Mouse (Mus musculus) cortical plate, adult 2 months (tissue): Measurements from ENCODE around the gene H2-Ab1. TPM values are rescaled to one million over a fixed set of nuclear protein-coding genes. Genes with fewer than 3 reads are reported as not detected.

Experiments used
- H3K27ac ChIP-seq: fragments of 200-500 bp; 2 replicates; pipeline ENCODE4 v1.5.1; 2012; ENCODE audit warnings: low read length, control low read depth, inconsistent platforms; ENCODE audit not compliant: insufficient read depth
- H3K4me1 ChIP-seq: fragments of 200-500 bp; 2 replicates; pipeline ENCODE4 v1.6.1; 2011; ENCODE audit warnings: low read length; ENCODE audit not compliant: control insufficient read depth, insufficient read depth
- H3K4me3 ChIP-seq: fragments of 200-500 bp; 2 replicates; pipeline ENCODE4 v1.5.1; 2011; ENCODE audit warnings: mild to moderate bottlenecking, low read length, control low read depth; ENCODE audit not compliant: insufficient read depth
- CTCF ChIP-seq: fragments of 200-500 bp; IDR thresholded peaks from 2 replicates; pipeline ENCODE4 v1.5.1; 2011; ENCODE audit warnings: mild to moderate bottlenecking, control low read depth, low read length; ENCODE audit not compliant: insufficient read depth; ENCODE audit errors: extremely low read depth
- POLR2A ChIP-seq: fragments of 200-500 bp; IDR thresholded peaks from 2 replicates; pipeline ENCODE4 v1.6.1; 2011; ENCODE audit warnings: mild to moderate bottlenecking, low read length, control low read depth; ENCODE audit not compliant: insufficient read depth; ENCODE audit errors: extremely low read depth
- polyA plus RNA-seq: library from polyadenylated mRNA; depleted of rRNA; stranded (reverse); fragments of >200 nt; gene quantifications from 2 replicates; pipeline ENCODE4 v1.2.3, GENCODE M21; 2012

H2-Ab1 gene
- polyA plus RNA-seq, 1 experiment = 3.6 TPM

DNA sequence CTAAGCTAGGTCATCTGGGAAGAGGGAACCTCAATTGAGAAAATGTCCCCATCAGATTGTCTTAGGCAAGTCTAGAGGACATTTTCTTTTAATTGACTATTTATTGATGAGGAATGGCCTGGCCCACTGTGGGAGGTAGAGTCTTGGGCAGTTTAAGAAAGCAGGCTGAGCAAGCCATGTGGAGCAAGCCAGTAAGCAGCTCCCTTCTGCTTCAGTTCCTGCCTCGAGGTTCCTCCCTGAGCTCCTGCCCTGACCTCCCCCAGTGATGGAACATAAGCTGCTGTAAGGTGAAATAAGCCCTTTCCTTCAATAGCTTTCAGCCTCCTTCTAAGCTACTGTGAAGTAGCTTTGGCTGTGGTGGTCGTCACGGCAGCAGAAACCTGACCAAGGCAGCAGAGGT lies 19.7 kb upstream of the H2-Ab1 start:
- H3K4me3 ChIP-seq = no peak overlapping the region
- no peaks in the 10 kb centered on the region for H3K4me1 ChIP-seq
- TF ChIP-seq POLR2A (no peak), CTCF (no peak)
- H3K27ac ChIP-seq = no peak overlapping the region

DNA sequence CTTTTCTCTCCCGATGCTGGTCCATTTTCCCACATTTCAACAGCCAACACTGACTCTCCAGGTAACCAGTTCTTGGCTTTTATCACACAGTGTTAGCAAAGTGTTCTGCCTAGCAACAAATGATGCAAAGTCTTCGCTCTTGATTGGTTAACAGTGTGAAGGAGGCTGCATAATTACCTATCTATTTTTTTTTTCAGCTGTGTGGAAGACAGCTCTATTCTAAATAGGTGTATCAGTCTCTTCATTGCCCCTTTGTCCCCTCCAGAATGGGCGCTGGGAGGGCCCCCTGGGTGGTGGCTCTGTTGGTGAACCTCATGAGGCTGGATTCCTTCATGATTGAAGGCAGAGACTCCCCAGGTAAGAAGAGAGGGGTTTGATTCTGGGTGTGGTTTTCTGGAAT lies 18.8 kb upstream of the H2-Ab1 start, which contains the start of gene H2-Ob:
H2-Ob (plus strand) TSS at position 198 of the 400 bp plus-strand sequence.
- Histone ChIP-seq H3K27ac (0 out of 2 replicates have a peak within 1 kb of the TSS, but pooled peaks have one; percentile 28), H3K4me3 (no peak within 1 kb of the TSS), H3K4me1 (no peaks in the 10 kb centered on the region)
- TF ChIP-seq CTCF (no peak), POLR2A (no peak)

DNA sequence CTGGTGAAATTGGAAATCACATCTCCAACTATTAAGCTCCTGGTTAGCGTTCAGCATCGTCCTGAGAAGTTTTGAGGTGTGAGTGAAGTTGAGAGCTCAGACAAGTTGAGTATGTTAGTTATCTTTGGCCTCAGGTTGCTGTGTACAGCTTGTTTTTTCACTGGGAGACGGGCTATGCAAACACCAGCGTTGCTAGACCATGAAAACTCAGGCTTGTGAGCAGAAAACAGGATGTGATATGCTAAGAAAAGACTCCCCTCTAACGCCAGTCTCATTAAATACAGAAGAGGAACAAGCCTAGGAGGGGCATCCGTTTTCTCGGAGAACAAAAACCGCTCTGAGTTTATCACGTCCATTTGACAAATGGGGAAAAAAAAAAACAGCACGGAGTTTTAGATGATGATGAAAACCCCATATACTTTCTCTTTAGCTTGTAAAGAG lies 17.9 kb upstream of the H2-Ab1 start:
- H3K4me3 ChIP-seq = no peak overlapping the region
- TF ChIP-seq CTCF (no peak), POLR2A (no peak)

DNA sequence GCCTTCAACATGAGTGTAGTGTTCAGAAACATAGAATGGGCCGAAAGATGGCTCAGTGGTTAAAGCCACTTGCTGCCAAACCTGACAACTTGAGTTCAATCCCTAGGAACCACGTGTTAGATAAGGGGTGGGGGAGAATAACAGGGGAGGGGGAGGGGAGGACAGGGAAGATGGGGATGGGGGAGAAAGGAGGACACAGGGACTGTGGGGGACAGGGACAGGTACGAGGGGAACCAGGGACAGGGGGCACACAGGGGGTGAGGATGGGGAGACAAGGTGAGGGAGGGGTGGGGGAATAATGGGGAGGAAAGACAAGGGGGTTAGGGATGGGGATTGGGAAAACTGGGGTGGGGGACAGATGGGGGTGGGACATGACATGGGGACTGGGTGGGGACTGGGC lies 17.1 kb upstream of the H2-Ab1 start:
- no peak overlapping the region for H3K4me3 ChIP-seq

More for the DNA sequence above, 17.9 kb upstream of the H2-Ab1 start:
- H3K27ac ChIP-seq = 0 out of 2 replicates have a peak overlapping the region, but pooled peaks have one; percentile 28
- no peaks in the 10 kb centered on the region for H3K4me1 ChIP-seq

DNA sequence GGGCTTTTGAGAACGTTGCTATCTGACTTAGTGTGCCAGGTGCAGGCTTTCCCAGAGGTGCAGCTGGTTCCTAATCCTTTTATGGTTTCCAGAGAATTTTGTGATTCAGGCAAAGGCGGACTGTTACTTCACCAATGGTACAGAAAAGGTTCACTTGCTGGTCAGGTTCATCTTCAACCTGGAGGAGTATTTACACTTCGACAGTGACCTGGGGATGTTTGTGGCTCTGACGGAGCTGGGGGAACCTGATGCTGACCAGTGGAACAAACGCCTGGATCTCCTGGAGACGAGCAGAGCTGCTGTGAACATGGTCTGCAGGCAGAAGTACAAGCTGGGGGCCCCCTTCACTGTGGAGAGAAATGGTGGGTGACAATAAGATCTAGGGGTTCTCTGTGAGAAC lies 16.6 kb upstream of the H2-Ab1 start:
- TF ChIP-seq POLR2A (no peak), CTCF (no peak)
- Histone ChIP-seq H3K27ac (no peak overlapping the region), H3K4me3 (no peak overlapping the region), H3K4me1 (no peaks in the 10 kb centered on the region)

More for the DNA sequence above, 17.1 kb upstream of the H2-Ab1 start:
- H3K27ac ChIP-seq = no peak overlapping the region
- no peak for TF ChIP-seq CTCF
- no peak for TF ChIP-seq POLR2A
- no peaks in the 10 kb centered on the region for H3K4me1 ChIP-seq

DNA sequence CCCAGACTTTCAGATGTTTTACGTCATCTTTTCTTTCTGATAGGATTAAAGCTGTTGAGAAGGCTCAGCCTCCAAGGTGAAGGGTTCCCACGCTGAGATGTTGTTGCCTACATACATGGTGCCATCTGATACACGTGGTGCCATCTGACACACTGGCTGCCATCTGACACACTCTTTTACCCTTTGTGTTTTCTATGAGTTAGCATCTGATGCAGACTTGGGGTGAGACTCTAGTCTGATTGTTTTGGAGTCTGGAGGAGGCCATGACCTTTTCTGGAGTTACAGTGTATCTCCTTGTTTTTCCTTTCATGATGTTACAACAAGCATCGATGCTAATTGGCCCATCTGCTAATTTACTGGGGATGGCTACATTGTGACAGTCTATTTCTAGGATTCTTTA lies 12.8 kb upstream of the H2-Ab1 start:
- TF ChIP-seq CTCF (no peak), POLR2A (no peak)
- H3K4me3 ChIP-seq = no peak overlapping the region
- H3K27ac ChIP-seq = no peak overlapping the region
- no peaks in the 10 kb centered on the region for H3K4me1 ChIP-seq

DNA sequence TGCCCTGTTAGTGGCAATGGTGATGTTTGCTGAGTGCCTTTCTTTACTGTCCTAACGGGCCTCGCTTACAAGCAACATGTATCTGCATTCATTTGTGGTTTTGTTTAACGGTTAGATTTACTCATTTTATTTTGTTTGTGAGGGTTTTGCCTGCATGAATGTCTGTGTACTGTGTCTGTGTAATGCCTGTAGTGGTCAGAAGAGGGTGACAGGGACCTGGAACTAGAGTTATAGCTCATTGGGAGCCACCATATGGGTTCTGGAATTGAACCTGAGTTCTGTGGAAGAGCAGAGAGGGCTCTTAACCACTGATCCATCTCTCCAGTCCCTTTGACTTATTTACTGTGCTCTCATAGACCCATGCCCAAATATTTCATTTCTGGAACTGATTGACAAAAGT lies 10.4 kb upstream of the H2-Ab1 start:
- no peak overlapping the region for H3K27ac ChIP-seq
- no peaks in the 10 kb centered on the region for H3K4me1 ChIP-seq
- TF ChIP-seq CTCF = 0 out of 2 replicates have a peak, but pooled peaks have one; percentile 19
- TF ChIP-seq POLR2A = no peak
- no peak overlapping the region for H3K4me3 ChIP-seq

DNA sequence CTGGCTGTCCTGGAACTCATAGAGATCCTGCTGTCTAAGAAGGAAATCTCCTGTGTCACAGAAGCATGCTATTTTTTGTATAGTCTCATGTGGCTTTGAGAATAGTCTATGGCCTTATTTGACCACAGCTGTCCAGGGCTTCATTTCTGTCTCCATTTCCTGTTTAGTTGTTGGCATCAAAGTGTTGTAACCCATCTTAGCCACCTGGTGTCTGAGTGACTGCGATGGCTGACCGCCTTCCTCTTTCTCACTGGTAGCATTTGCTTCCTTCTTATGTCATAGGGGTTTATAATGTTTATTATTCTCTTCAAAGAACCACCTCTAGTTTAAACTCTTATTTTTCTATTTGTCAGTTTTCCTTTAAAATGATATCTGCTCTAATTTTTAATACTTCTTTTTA lies 8.7 kb upstream of the H2-Ab1 start:
- TF ChIP-seq CTCF (no peak), POLR2A (no peak)
- no peaks in the 10 kb centered on the region for H3K4me1 ChIP-seq
- H3K4me3 ChIP-seq = no peak overlapping the region
- no peak overlapping the region for H3K27ac ChIP-seq

DNA sequence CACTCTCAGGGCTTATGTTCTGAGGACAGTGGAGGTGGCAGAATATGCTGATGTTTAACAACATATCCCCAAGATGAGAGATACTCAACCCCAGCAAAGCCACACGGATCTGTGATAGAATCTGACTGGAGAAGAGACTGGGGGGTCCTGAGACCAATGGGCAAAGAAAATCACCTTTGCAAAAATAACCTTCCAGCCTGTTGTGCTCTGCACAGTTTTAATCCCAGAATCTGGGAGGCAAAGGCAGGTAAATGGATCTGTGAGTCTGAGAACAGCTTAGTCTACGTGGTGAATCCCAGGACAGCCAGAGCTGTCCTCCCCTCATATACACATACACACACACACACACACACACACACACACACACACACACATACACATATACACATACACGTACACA lies 8.1 kb upstream of the H2-Ab1 start:
- Histone ChIP-seq H3K4me3 (no peak overlapping the region), H3K4me1 (no peaks in the 10 kb centered on the region), H3K27ac (no peak overlapping the region)
- TF ChIP-seq CTCF (no peak), POLR2A (no peak)

DNA sequence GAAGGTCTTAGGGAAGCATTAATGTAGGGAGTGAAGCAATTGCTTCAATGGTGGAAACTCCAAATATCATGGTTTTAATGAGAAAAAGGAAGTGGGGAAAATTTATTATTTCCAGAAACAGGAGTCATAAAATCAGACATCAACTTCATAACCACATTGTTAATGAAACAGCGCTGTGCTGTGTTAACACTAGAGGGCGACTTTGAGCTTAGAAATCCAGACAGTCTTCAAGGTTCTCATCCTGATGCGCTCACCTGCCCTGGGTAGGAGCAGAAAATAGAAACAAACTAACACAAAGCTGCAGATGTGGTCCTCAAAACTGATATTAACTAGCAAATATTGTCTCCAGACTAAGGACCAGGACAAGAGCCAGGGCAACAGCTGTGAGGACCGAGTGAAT lies 7.6 kb upstream of the H2-Ab1 start:
- TF ChIP-seq POLR2A (no peak), CTCF (peak; percentile 70)
- H3K27ac ChIP-seq = no peak overlapping the region
- no peaks in the 10 kb centered on the region for H3K4me1 ChIP-seq
- H3K4me3 ChIP-seq = no peak overlapping the region
